Comparison of ENCODE assay signal across 31 mouse cellular contexts in the genomic region with DNA sequence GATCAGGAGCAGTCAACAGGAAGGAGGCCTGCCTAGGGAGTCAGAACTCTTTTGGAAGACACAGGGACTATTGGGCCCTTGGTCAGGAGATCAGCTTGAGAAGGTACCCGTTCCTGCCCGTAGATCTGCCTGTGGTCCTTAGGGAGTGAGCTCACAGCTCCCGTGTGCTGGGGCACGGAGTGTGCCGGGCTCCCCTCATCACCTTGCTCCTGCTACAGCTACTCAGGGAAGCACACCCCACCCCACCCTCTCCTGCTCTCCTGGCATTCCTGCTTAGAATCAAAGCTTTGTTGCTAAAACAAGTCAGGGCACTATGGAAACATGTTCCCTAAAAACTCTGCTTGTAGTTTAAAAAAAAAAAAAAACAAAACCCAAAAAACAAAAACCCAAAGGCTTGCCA. TPM values are rescaled to one million over a fixed set of nuclear protein-coding genes. Genes with fewer than 3 reads are reported as not detected.
A peak's percentile ranks its signal among the peaks of the same experiment; 100 is the strongest.
DNase-seq lines count a peak whose midpoint lies in the region; ATAC-seq and TF ChIP-seq lines count a peak whose summit lies in the region.
"Had no signal": no experiment of that assay in that cellular context is flagged by ENCODE, and none has a peak within 500 bp of the region (broad histone marks: within the 10 kb centered on the region; RNA-seq: fewer than 3 reads in every experiment).

No protein-coding gene starts in this region.

- 83% methylated on average over 5 of the region's 5 CpGs for WGBS in heart, adult 2 months
- 59% methylated on average over 5 of the region's 5 CpGs for WGBS in lung, adult 2 months
- 67% methylated on average over 5 of the region's 5 CpGs for WGBS in stomach, postnatal 0 days

- H3K27ac ChIP-seq in heart, adult 2 months: no peak overlapping the region
- H3K27ac ChIP-seq in stomach, postnatal 0 days (replicated peaks): 0 out of 2 replicates have a peak overlapping the region, but pooled peaks have one; percentile 53
- H3K27ac ChIP-seq: embryonic facial prominence, embryonic 10.5 days; embryonic facial prominence, embryonic 13.5 days; forebrain, embryonic 12.5 days; hindbrain, embryonic 14.5 days had no signal

- TF ChIP-seq POLR2A in heart, adult 2 months (IDR thresholded peaks at IDR 0.05; ENCODE audit: insufficient read depth, low read depth, low read length): no peak
- no peak for TF ChIP-seq POLR2A in lung, adult 2 months (IDR thresholded peaks at IDR 0.05; ENCODE audit: borderline replicate concordance, extremely low read depth, low read depth, low read length)

- no peaks in the 10 kb centered on the region for H3K79me2 ChIP-seq in heart, adult 2 months (replicated peaks; ENCODE audit: control insufficient read depth, insufficient read depth, low read length)

- ATAC-seq in megakaryocyte, adult 5-6 weeks (ENCODE audit: poor library complexity, severe bottlenecking): no peak
- no peak for ATAC-seq in stomach, postnatal 0 days (ENCODE audit: low FRiP score, low TSS enrichment)
- ATAC-seq: forebrain, embryonic 16.5 days; hindbrain, postnatal 0 days; inflammation-experienced regulatory T-cells, adult 6 months; Patski had no signal

- H3K4me3 ChIP-seq in heart, adult 2 months: no peak overlapping the region
- no peak overlapping the region for H3K4me3 ChIP-seq in lung, adult 2 months (replicated peaks; ENCODE audit: extremely low read depth, low read depth, low read length)
- H3K4me3 ChIP-seq in megakaryocyte, embryonic 14.5 days (replicated peaks): peak overlapping the region; percentile 79
- H3K4me3 ChIP-seq in stomach, postnatal 0 days (ENCODE audit: low read depth, low read length): no peak overlapping the region
- H3K4me3 ChIP-seq: embryonic facial prominence, embryonic 10.5 days; embryonic facial prominence, embryonic 13.5 days; erythroblast, embryonic 14.5 days; forebrain, embryonic 12.5 days; heart, embryonic 12.5 days; heart, embryonic 15.5 days had no signal

- intact Hi-C loops in heart, adult 2 months (cut with DNase I): no loop called here

- H3K36me3 ChIP-seq in heart, adult 2 months (ENCODE audit: control insufficient read depth, insufficient read depth, low read length): no peaks in the 10 kb centered on the region
- H3K36me3 ChIP-seq in megakaryocyte, embryonic 14.5 days (replicated peaks; ENCODE audit: low read length): peaks cover 99% of the 10 kb centered on the region
- no peaks in the 10 kb centered on the region for H3K36me3 ChIP-seq in stomach, postnatal 0 days (ENCODE audit: control insufficient read depth, insufficient read depth, low read length)
- H3K36me3 ChIP-seq: embryonic facial prominence, embryonic 10.5 days; forebrain, embryonic 12.5 days; G1E; heart, embryonic 12.5 days; heart, embryonic 15.5 days had no signal

- TF ChIP-seq CTCF in heart, adult 2 months (IDR thresholded peaks at IDR 0.05): no peak
- no peak for TF ChIP-seq CTCF in lung, adult 2 months (IDR thresholded peaks at IDR 0.05; ENCODE audit: insufficient read depth, low read length)
- no peak for TF ChIP-seq CTCF in stomach, postnatal 0 days (IDR thresholded peaks at IDR 0.05; ENCODE audit: low read depth)

- H3K9me3 ChIP-seq in megakaryocyte, embryonic 14.5 days: no peaks in the 10 kb centered on the region
- H3K9me3 ChIP-seq in stomach, postnatal 0 days (ENCODE audit: control insufficient read depth, low read length): no peaks in the 10 kb centered on the region
- H3K9me3 ChIP-seq: embryonic facial prominence, embryonic 10.5 days; embryonic facial prominence, embryonic 13.5 days; forebrain, embryonic 12.5 days; heart, embryonic 12.5 days; heart, embryonic 15.5 days had no signal

- no peaks in the 10 kb centered on the region for H3K27me3 ChIP-seq in heart, adult 2 months (ENCODE audit: control insufficient read depth, insufficient read depth, low read length)
- H3K27me3 ChIP-seq in megakaryocyte, embryonic 14.5 days (replicated peaks): no peaks in the 10 kb centered on the region
- no peaks in the 10 kb centered on the region for H3K27me3 ChIP-seq in stomach, postnatal 0 days (ENCODE audit: control insufficient read depth, insufficient read depth, low read length)
- H3K27me3 ChIP-seq: CH12.LX; embryonic facial prominence, embryonic 13.5 days; forebrain, embryonic 12.5 days; heart, embryonic 12.5 days; heart, embryonic 15.5 days; Patski had no signal

- peaks cover 31% of the 10 kb centered on the region for H3K4me1 ChIP-seq in heart, adult 2 months (ENCODE audit: control insufficient read depth, insufficient read depth, low read length)
- H3K4me1 ChIP-seq in lung, adult 2 months (ENCODE audit: control insufficient read depth, insufficient read depth, low read length): peaks cover 48% of the 10 kb centered on the region
- peaks cover 100% of the 10 kb centered on the region for H3K4me1 ChIP-seq in megakaryocyte, embryonic 14.5 days
- peaks cover 13% of the 10 kb centered on the region; the same call in 1 of the 2 replicates for H3K4me1 ChIP-seq in stomach, postnatal 0 days (replicated peaks; ENCODE audit: control insufficient read depth, insufficient read depth)

- H3K4me2 ChIP-seq in stomach, postnatal 0 days (replicated peaks; ENCODE audit: low read depth): no peak overlapping the region
- H3K4me2 ChIP-seq: embryonic facial prominence, embryonic 13.5 days; forebrain, embryonic 12.5 days; heart, embryonic 12.5 days; heart, embryonic 15.5 days; hindbrain, embryonic 14.5 days had no signal

- TF ChIP-seq EP300 in heart, adult 2 months (IDR thresholded peaks at IDR 0.05; ENCODE audit: insufficient read depth, low read depth, low read length): no peak
- no peak for TF ChIP-seq EP300 in stomach, postnatal 0 days (optimal IDR thresholded peaks at IDR 0.05)

- DNase-seq in heart, adult 11 months: peak; percentile 87
- no peak for DNase-seq in heart, adult 2 months
- peak; percentile 22 for DNase-seq in lung, adult 2 months
- no peak for DNase-seq in lung, postnatal 10 days
- no peak for DNase-seq in stomach, postnatal 0 days (ENCODE audit: low spot score)
- no peak for DNase-seq in embryo, embryonic 10 days (ENCODE audit: low spot score)
- DNase-seq: adrenal gland, postnatal 10 days; B cell, adult 2 months; cerebellum, adult 11 months; cerebellum, adult 2 months; cerebellum, adult 9-11 months; cerebellum, postnatal 25 days; embryo, embryonic 11 days; gastrocnemius, postnatal 14 days; heart, postnatal 10 days; heart, postnatal 4 days had no signal

- H3K9ac ChIP-seq in heart, adult 2 months (ENCODE audit: low read depth, low read length): no peak overlapping the region
- no peak overlapping the region for H3K9ac ChIP-seq in stomach, postnatal 0 days (ENCODE audit: low read length)
- H3K9ac ChIP-seq: embryonic facial prominence, embryonic 13.5 days; forebrain, embryonic 12.5 days; heart, embryonic 15.5 days; hindbrain, embryonic 14.5 days had no signal

RNA-seq across cellular contexts. Expression of gene Cd9, which starts 24.0 kb away (rescaled TPM):
- total RNA-seq in heart, adult 2 months (2021): 10 to 100 TPM; 51.6 to 67.2 TPM
- 97.7 and 108 TPM in 2 replicates for polyA plus RNA-seq in heart, adult 2 months (2012; rRNA removed)
- polyA plus RNA-seq in lung, adult 2 months (2012; rRNA removed): 405 and 537 TPM in 2 replicates
- 24.2 and 52.6 TPM in 2 replicates for polyA plus RNA-seq in megakaryocyte, embryonic 14.5 days (2012; ENCODE audit: insufficient read depth, low replicate concordance)
- total RNA-seq in megakaryocyte, adult 5-6 weeks (2015): 100 and 106 TPM in 2 replicates
- total RNA-seq in megakaryocyte, adult 5-6 weeks (2017): 65.5 and 74.0 TPM in 2 replicates
- 487 and 500 TPM in 2 replicates for polyA plus RNA-seq in stomach, postnatal 0 days (2015; fragmentation: Nextera tagmentation; extraction: Ambion mirVana)
- total RNA-seq: G1E had no signal
- polyA plus RNA-seq: erythroblast, embryonic 14.5 days; G1E had no signal

Comparison
In these comparisons a context has a peak if more than half of its experiments do, and no peak if none do; other contexts are left out.
1. DNase-seq: peak in heart, adult 11 months (single experiment) and lung, adult 2 months (single experiment); none in heart, adult 2 months (0 of 2), lung, postnatal 10 days (single experiment), stomach, postnatal 0 days (single experiment) and embryo, embryonic 10 days (single experiment).